Mouse (Mus musculus): ENCODE results near the gene Lrrc37a.

- TF ChIP-seq POLR2A (IDR thresholded peaks at IDR 0.05; ENCODE audit: insufficient read depth, low read depth, low read length), result no peak
- no peak for TF ChIP-seq CTCF (IDR thresholded peaks at IDR 0.05; ENCODE audit: insufficient read depth, low read depth, low read length)
Measured at GRCm38 (mm10) chr11:103405814-103406213, 98.6 kb downstream of the Lrrc37a start.

All from olfactory bulb, adult 2 months (tissue).